17 mouse cellular contexts compared by ENCODE assay signal in genomic region chr11:46075507-46075906, GRCm38 (mm10). TPM values are rescaled to one million over a fixed set of nuclear protein-coding genes. Genes with fewer than 3 reads are reported as not detected.
DNase-seq lines count a peak whose midpoint lies in the region; ATAC-seq and TF ChIP-seq lines count a peak whose summit lies in the region.
"Had no signal": no experiment of that assay in that cellular context is flagged by ENCODE, and none has a peak within 500 bp of the region (broad histone marks: within the 10 kb centered on the region; RNA-seq: fewer than 3 reads in every experiment).

No protein-coding gene starts in this region.

- no peak for DNase-seq in spleen, adult 2 months (ENCODE audit: low read depth in 1 of 2, low spot score in 2 of 2)
- no peak for DNase-seq in spleen, adult 18-20 months
- DNase-seq in induced T-regulatory cell, adult 2 months (ENCODE audit: low read depth): peak; percentile 55
- no peak for DNase-seq in hindbrain, embryonic 11.5 days (ENCODE audit: low spot score)
- no peak for DNase-seq in testis, postnatal 10 days (ENCODE audit: low spot score)
- DNase-seq: adrenal gland, postnatal 10 days; cerebellum, adult 18-20 months; cerebellum, adult 9-11 months; forebrain, postnatal 0 days; gastrocnemius, postnatal 25 days; heart, postnatal 14 days had no signal

- ATAC-seq in liver, embryonic 15.5 days (ENCODE audit: insufficient read depth): no peak
- ATAC-seq in liver, embryonic 12.5 days: no peak
- no peak for ATAC-seq in hindbrain, embryonic 11.5 days (ENCODE audit: low FRiP score)
- ATAC-seq: forebrain, embryonic 13.5 days; forebrain, postnatal 0 days had no signal

- H3K27me3 ChIP-seq in liver, embryonic 15.5 days: no peaks in the 10 kb centered on the region
- H3K27me3 ChIP-seq in liver, embryonic 12.5 days (replicated peaks): no peaks in the 10 kb centered on the region
- no peaks in the 10 kb centered on the region for H3K27me3 ChIP-seq in spleen, adult 2 months (ENCODE audit: control insufficient read depth, insufficient read depth, low read length)
- no peaks in the 10 kb centered on the region for H3K27me3 ChIP-seq in hindbrain, embryonic 11.5 days (ENCODE audit: control insufficient read depth, insufficient read depth, low read length)
- H3K27me3 ChIP-seq: forebrain, embryonic 13.5 days; hindbrain, embryonic 15.5 days had no signal

- no peaks in the 10 kb centered on the region for H3K9me3 ChIP-seq in liver, embryonic 15.5 days (replicated peaks)
- peaks cover 6% of the 10 kb centered on the region for H3K9me3 ChIP-seq in liver, embryonic 12.5 days (replicated peaks)
- H3K9me3 ChIP-seq in hindbrain, embryonic 11.5 days (ENCODE audit: control insufficient read depth, low read length): 0 out of 2 replicates have a peak, but pooled peaks cover 2% of the 10 kb centered on the region
- H3K9me3 ChIP-seq: forebrain, embryonic 13.5 days; hindbrain, embryonic 10.5 days; hindbrain, embryonic 15.5 days had no signal

- H3K9ac ChIP-seq in liver, embryonic 15.5 days: no peak overlapping the region
- no peak overlapping the region for H3K9ac ChIP-seq in liver, embryonic 12.5 days
- no peak overlapping the region for H3K9ac ChIP-seq in hindbrain, embryonic 11.5 days (ENCODE audit: low read depth, low read length)
- H3K9ac ChIP-seq: forebrain, embryonic 13.5 days; forebrain, postnatal 0 days; hindbrain, embryonic 15.5 days had no signal

- H3K4me3 ChIP-seq in liver, embryonic 15.5 days (replicated peaks): no peak overlapping the region
- no peak overlapping the region for H3K4me3 ChIP-seq in liver, embryonic 12.5 days
- no peak overlapping the region for H3K4me3 ChIP-seq in spleen, adult 2 months (ENCODE audit: extremely low read depth, insufficient read depth, insufficient read length)
- no peak overlapping the region for H3K4me3 ChIP-seq in hindbrain, embryonic 11.5 days (ENCODE audit: low read depth, low read length)
- H3K4me3 ChIP-seq: embryonic facial prominence, embryonic 10.5 days; forebrain, embryonic 13.5 days; hindbrain, embryonic 10.5 days; hindbrain, embryonic 15.5 days had no signal

- TF ChIP-seq POLR2A in spleen, adult 2 months (IDR thresholded peaks at IDR 0.05; ENCODE audit: low read depth, low read length): no peak

- 50% methylated on average over 3 of the region's 3 CpGs for WGBS in liver, embryonic 15.5 days (ENCODE audit: insufficient replicate concordance)
- 54% methylated on average over 3 of the region's 3 CpGs for WGBS in liver, embryonic 12.5 days (ENCODE audit: insufficient replicate concordance)
- 90% methylated on average over 3 of the region's 3 CpGs for WGBS in spleen, adult 2 months
- WGBS in hindbrain, embryonic 11.5 days: 96% methylated on average over 3 of the region's 3 CpGs

- no peaks in the 10 kb centered on the region; the same call in 1 of the 2 replicates for H3K36me3 ChIP-seq in liver, embryonic 15.5 days (replicated peaks)
- peaks cover 6% of the 10 kb centered on the region for H3K36me3 ChIP-seq in liver, embryonic 12.5 days
- peaks cover 6% of the 10 kb centered on the region; the same call in 1 of the 2 replicates for H3K36me3 ChIP-seq in spleen, adult 2 months (ENCODE audit: control insufficient read depth, insufficient read depth, low read length)
- H3K36me3 ChIP-seq in hindbrain, embryonic 11.5 days (ENCODE audit: control insufficient read depth, insufficient read depth, low read length): no peaks in the 10 kb centered on the region

- H3K4me2 ChIP-seq in liver, embryonic 15.5 days: no peak overlapping the region
- H3K4me2 ChIP-seq in liver, embryonic 12.5 days: no peak overlapping the region
- H3K4me2 ChIP-seq in hindbrain, embryonic 11.5 days (replicated peaks; ENCODE audit: low read depth, low read length): no peak overlapping the region
- H3K4me2 ChIP-seq: forebrain, embryonic 13.5 days; hindbrain, embryonic 15.5 days had no signal

- H3K27ac ChIP-seq in liver, embryonic 15.5 days (replicated peaks): peak overlapping the region; percentile 98
- H3K27ac ChIP-seq in liver, embryonic 12.5 days: no peak overlapping the region
- peak overlapping the region; percentile 17; the same call in 1 of the 2 replicates for H3K27ac ChIP-seq in spleen, adult 2 months (ENCODE audit: insufficient read depth, low read length)
- no peak overlapping the region for H3K27ac ChIP-seq in hindbrain, embryonic 11.5 days (ENCODE audit: low read depth, low read length)
- H3K27ac ChIP-seq: embryonic facial prominence, embryonic 10.5 days; forebrain, embryonic 13.5 days; hindbrain, embryonic 10.5 days; hindbrain, embryonic 15.5 days had no signal

- H3K4me1 ChIP-seq in liver, embryonic 15.5 days (replicated peaks): peaks cover 53% of the 10 kb centered on the region
- H3K4me1 ChIP-seq in liver, embryonic 12.5 days: peaks cover 65% of the 10 kb centered on the region
- H3K4me1 ChIP-seq in spleen, adult 2 months (ENCODE audit: control insufficient read depth, insufficient read depth, insufficient read length): peaks cover 15% of the 10 kb centered on the region; the same call in 1 of the 2 replicates
- no peaks in the 10 kb centered on the region for H3K4me1 ChIP-seq in hindbrain, embryonic 11.5 days (replicated peaks; ENCODE audit: control insufficient read depth, insufficient read depth, low read length)
- H3K4me1 ChIP-seq: forebrain, embryonic 13.5 days had no signal

- TF ChIP-seq CTCF in spleen, adult 2 months (IDR thresholded peaks at IDR 0.05; ENCODE audit: extremely low read depth, insufficient read depth, insufficient read length, insufficient replicate concordance): no peak

RNA-seq across cellular contexts. Expression of gene Adam19, which starts 19.7 kb away (rescaled TPM):
- 0.93 and 0.98 TPM in 2 replicates for polyA plus RNA-seq in liver, embryonic 15.5 days (2015; fragmentation: Nextera tagmentation; extraction: Ambion mirVana)
- 3.6 and 4.5 TPM in 2 replicates for polyA plus RNA-seq in liver, embryonic 12.5 days (2016; fragmentation: Nextera tagmentation; extraction: Ambion mirVana)
- 21.3 and 24.9 TPM in 2 replicates for polyA plus RNA-seq in spleen, adult 2 months (2012; rRNA removed)
- polyA plus RNA-seq in hindbrain, embryonic 11.5 days (2014; fragmentation: Nextera tagmentation; extraction: Ambion mirVana): 9.4 and 9.6 TPM in 2 replicates

RNA-seq across cellular contexts. Expression of gene Gm12166, which starts 23.4 kb away (rescaled TPM):
- 3.4 TPM in 2 replicates for polyA plus RNA-seq in liver, embryonic 15.5 days (2015; fragmentation: Nextera tagmentation; extraction: Ambion mirVana)
- polyA plus RNA-seq in liver, embryonic 12.5 days (2016; fragmentation: Nextera tagmentation; extraction: Ambion mirVana): 4.1 and 5.3 TPM in 2 replicates
- polyA plus RNA-seq in spleen, adult 2 months (2012; rRNA removed): 9.4 and 28.6 TPM in 2 replicates
- polyA plus RNA-seq in hindbrain, embryonic 11.5 days (2014; fragmentation: Nextera tagmentation; extraction: Ambion mirVana): 2.7 and 4.1 TPM in 2 replicates

Comparison
In these comparisons a context has a peak if more than half of its experiments do, and no peak if none do; other contexts are left out.
1. H3K27ac ChIP-seq: peak in liver, embryonic 15.5 days (single experiment) and spleen, adult 2 months (single experiment); none in liver, embryonic 12.5 days (single experiment) and hindbrain, embryonic 11.5 days (single experiment).